Mouse (Mus musculus) midbrain, embryonic 10.5 days (tissue): ENCODE data around the gene Spred1. TPM values are rescaled to one million over a fixed set of nuclear protein-coding genes. Genes with fewer than 3 reads are reported as not detected.

Experiments
- DNase-seq: peaks from one replicate; pipeline ENCODE4 v3.0.0-alpha.2; 2017; ENCODE audit warnings: low spot score
- H3K27ac ChIP-seq: fragments of 300-500 bp; sonication (generic); replicated peaks from 2 replicates; pipeline ENCODE4 v1.5.1; 2016; ENCODE audit warnings: mild to moderate bottlenecking
- H3K27me3 ChIP-seq: fragments of 300-500 bp; sonication (generic); 2 replicates; pipeline ENCODE4 v1.6.1; 2016; ENCODE audit warnings: low read depth, mild to moderate bottlenecking; ENCODE audit not compliant: poor library complexity, severe bottlenecking
- H3K36me3 ChIP-seq: fragments of 300-500 bp; sonication (generic); 2 replicates; pipeline ENCODE4 v1.6.1; 2016; ENCODE audit warnings: mild to moderate bottlenecking, moderate library complexity
- H3K4me1 ChIP-seq: fragments of 300-500 bp; sonication (generic); 2 replicates; pipeline ENCODE4 v1.6.1; 2016
- H3K4me3 ChIP-seq: fragments of 300-500 bp; sonication (generic); 2 replicates; pipeline ENCODE4 v1.5.1; 2016; ENCODE audit warnings: mild to moderate bottlenecking, moderate library complexity
- H3K9me3 ChIP-seq: fragments of 300-500 bp; sonication (generic); replicated peaks from 2 replicates; pipeline ENCODE4 v1.6.1; 2016; ENCODE audit warnings: mild to moderate bottlenecking
- WGBS: fragments of 180-500 bp; shearing (Covaris S2); methylation state at CpG from one replicate; pipeline ENCODE4 v1.1.7; 2016; 5-methylcytosine and 5-hydroxymethylcytosine counted together
- polyA plus RNA-seq: library from polyadenylated mRNA; unstranded; fragments of >200 nt; fragmentation: Nextera tagmentation; extraction: Ambion mirVana; gene quantifications from 2 replicates; pipeline ENCODE4 v1.2.1, GENCODE M21; 2016

Gene Spred1
- polyA plus RNA-seq, 1 experiment from 2014 or later = 7.2 TPM

DNA sequence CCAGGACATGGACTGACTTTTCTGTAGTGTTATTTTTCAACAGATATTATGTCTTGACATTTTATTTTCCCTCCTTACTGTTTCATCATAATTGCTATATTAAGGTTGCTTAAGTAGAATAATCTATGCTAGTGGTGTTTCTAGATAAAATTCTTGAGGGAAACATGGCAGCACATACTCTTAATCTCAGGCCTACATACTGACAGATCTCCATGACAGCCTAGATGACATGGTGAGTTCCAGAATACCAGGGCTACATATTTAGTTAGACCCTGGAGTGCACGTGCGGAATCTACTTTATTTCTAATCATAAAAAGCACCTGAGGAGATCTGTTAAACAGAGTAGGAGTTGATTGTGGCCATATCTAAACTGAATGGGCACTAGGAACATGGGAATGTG is 47.2 kb downstream of the Spred1 start:
- no peaks in the 10 kb centered on the region for H3K4me1 ChIP-seq
- 90% methylated on average over 2 of the region's 2 CpGs for WGBS
- H3K27me3 ChIP-seq = no peaks in the 10 kb centered on the region
- H3K27ac ChIP-seq = no peak overlapping the region
- no peak overlapping the region for H3K4me3 ChIP-seq
- no peak for DNase-seq
- peaks cover 42% of the 10 kb centered on the region for H3K36me3 ChIP-seq
- H3K9me3 ChIP-seq = no peaks in the 10 kb centered on the region

GRCm38 (mm10) chr2:117169037-117169436 is 47.9 kb downstream of the Spred1 start:
- peaks cover 41% of the 10 kb centered on the region for H3K36me3 ChIP-seq
- WGBS = 82% methylated on average over 3 of the region's 3 CpGs
- H3K4me1 ChIP-seq = no peaks in the 10 kb centered on the region

GRCm38 (mm10) chr2:117172981-117173380 is 51.8 kb downstream of the Spred1 start:
- peaks cover 54% of the 10 kb centered on the region for H3K36me3 ChIP-seq
- H3K27ac ChIP-seq = no peak overlapping the region
- H3K27me3 ChIP-seq = no peaks in the 10 kb centered on the region
- no peak overlapping the region for H3K4me3 ChIP-seq
- no peak for DNase-seq
- no peaks in the 10 kb centered on the region for H3K4me1 ChIP-seq
- WGBS = 91% methylated on average over 4 of the region's 4 CpGs
- no peaks in the 10 kb centered on the region for H3K9me3 ChIP-seq

More at GRCm38 (mm10) chr2:117169037-117169436, 47.9 kb downstream of the Spred1 start:
- H3K4me3 ChIP-seq = no peak overlapping the region
- H3K9me3 ChIP-seq = no peaks in the 10 kb centered on the region
- no peak for DNase-seq
- H3K27me3 ChIP-seq = no peaks in the 10 kb centered on the region
- no peak overlapping the region for H3K27ac ChIP-seq

GRCm38 (mm10) chr2:117176066-117176465 is 54.9 kb downstream of the Spred1 start:
- no peak overlapping the region for H3K27ac ChIP-seq
- no peaks in the 10 kb centered on the region for H3K9me3 ChIP-seq
- H3K4me3 ChIP-seq = no peak overlapping the region
- H3K36me3 ChIP-seq = peaks cover 56% of the 10 kb centered on the region
- no peaks in the 10 kb centered on the region for H3K27me3 ChIP-seq
- no peaks in the 10 kb centered on the region for H3K4me1 ChIP-seq
- 93% methylated on average over 4 of the region's 4 CpGs for whole genome bisulfite sequencing
- DNase-seq = no peak

DNA sequence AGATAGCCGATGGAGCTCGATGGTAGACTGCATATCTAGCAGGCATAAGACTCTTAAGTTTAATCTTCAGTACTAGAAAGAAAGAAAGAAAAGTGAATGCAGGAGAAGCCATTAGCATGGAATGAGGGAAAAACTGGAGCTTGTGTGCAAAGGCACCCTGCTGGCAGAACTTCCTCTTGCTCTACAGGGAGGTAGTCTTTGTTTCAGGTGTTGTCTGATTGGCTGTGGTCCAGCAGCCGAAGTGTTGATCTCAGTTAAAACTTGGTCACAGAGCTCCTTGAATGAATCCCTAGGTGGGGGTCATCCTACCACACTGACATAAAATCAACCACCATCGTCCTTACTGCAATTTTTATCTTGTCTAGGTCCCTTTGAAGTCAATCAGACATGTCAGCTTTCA is 55.8 kb downstream of the Spred1 start:
- no peaks in the 10 kb centered on the region for H3K27me3 ChIP-seq
- no peaks in the 10 kb centered on the region for H3K9me3 ChIP-seq
- no peak for DNase-seq
- no peak overlapping the region for H3K4me3 ChIP-seq
- H3K4me1 ChIP-seq = no peaks in the 10 kb centered on the region
- no peak overlapping the region for H3K27ac ChIP-seq
- peaks cover 52% of the 10 kb centered on the region for H3K36me3 ChIP-seq
- 80% methylated on average over 4 of the region's 4 CpGs for WGBS

- H3K4me1 ChIP-seq = no peaks in the 10 kb centered on the region
- no peak overlapping the region for H3K4me3 ChIP-seq
- H3K9me3 ChIP-seq = no peaks in the 10 kb centered on the region
- peak; percentile 72 for DNase-seq
- no peak overlapping the region for H3K27ac ChIP-seq
- H3K27me3 ChIP-seq = no peaks in the 10 kb centered on the region
- H3K36me3 ChIP-seq = peaks cover 61% of the 10 kb centered on the region
- WGBS = 46% methylated on average over 7 of the region's 7 CpGs
Observed at GRCm38 (mm10) chr2:117180250-117180885, 59.2 kb downstream of the Spred1 start.

GRCm38 (mm10) chr2:117185587-117185986 is 64.4 kb downstream of the Spred1 start:
- DNase-seq = no peak
- peaks cover 3% of the 10 kb centered on the region; the same call in 1 of the 2 replicates for H3K4me1 ChIP-seq
- no peaks in the 10 kb centered on the region for H3K27me3 ChIP-seq
- H3K36me3 ChIP-seq = peaks cover 66% of the 10 kb centered on the region
- 63% methylated on average over 4 of the region's 4 CpGs for WGBS
- H3K4me3 ChIP-seq = no peak overlapping the region
- no peak overlapping the region for H3K27ac ChIP-seq
- H3K9me3 ChIP-seq = no peaks in the 10 kb centered on the region

- H3K9me3 ChIP-seq = no peaks in the 10 kb centered on the region
- no peak for DNase-seq
Observed at GRCm38 (mm10) chr2:117190915-117191314, 69.7 kb downstream of the Spred1 start.

GRCm38 (mm10) chr2:117194309-117194708 is 73.1 kb downstream of the Spred1 start:
- peak overlapping the region; percentile 52; the same call in 1 of the 2 replicates for H3K27ac ChIP-seq
- no peaks in the 10 kb centered on the region for H3K36me3 ChIP-seq
- H3K4me3 ChIP-seq = no peak overlapping the region
- H3K4me1 ChIP-seq = peaks cover 30% of the 10 kb centered on the region
- H3K9me3 ChIP-seq = no peaks in the 10 kb centered on the region
- DNase-seq = no peak
- no peaks in the 10 kb centered on the region for H3K27me3 ChIP-seq

More at GRCm38 (mm10) chr2:117190915-117191314, 69.7 kb downstream of the Spred1 start:
- no peak overlapping the region for H3K4me3 ChIP-seq
- no peak overlapping the region for H3K27ac ChIP-seq
- H3K27me3 ChIP-seq = no peaks in the 10 kb centered on the region
- peaks cover 19% of the 10 kb centered on the region for H3K4me1 ChIP-seq
- H3K36me3 ChIP-seq = peaks cover 27% of the 10 kb centered on the region

GRCm38 (mm10) chr2:117195151-117195550 is 74.0 kb downstream of the Spred1 start:
- WGBS = 18% methylated on average over 2 of the region's 2 CpGs
- no peak for DNase-seq
- Histone ChIP-seq H3K9me3 (no peaks in the 10 kb centered on the region), H3K4me3 (no peak overlapping the region), H3K36me3 (no peaks in the 10 kb centered on the region), H3K4me1 (peaks cover 37% of the 10 kb centered on the region), H3K27ac (no peak overlapping the region), H3K27me3 (no peaks in the 10 kb centered on the region)

- no peak for DNase-seq
- H3K27me3 ChIP-seq = no peaks in the 10 kb centered on the region
- H3K9me3 ChIP-seq = no peaks in the 10 kb centered on the region
- H3K27ac ChIP-seq = peak overlapping the region; percentile 63; the same call in 1 of the 2 replicates
- WGBS = 48% methylated on average over 6 of the region's 7 CpGs
- H3K36me3 ChIP-seq = no peaks in the 10 kb centered on the region
- peaks cover 41% of the 10 kb centered on the region for H3K4me1 ChIP-seq
- no peak overlapping the region for H3K4me3 ChIP-seq
Observed at GRCm38 (mm10) chr2:117195578-117195977, 74.4 kb downstream of the Spred1 start.

- 52% methylated on average over 9 of the region's 9 CpGs for WGBS
- no peak for DNase-seq
- 0 out of 2 replicates have a peak overlapping the region, but pooled peaks have one; percentile 18 for H3K27ac ChIP-seq
- H3K4me1 ChIP-seq = peaks cover 40% of the 10 kb centered on the region
- no peaks in the 10 kb centered on the region for H3K9me3 ChIP-seq
- H3K36me3 ChIP-seq = no peaks in the 10 kb centered on the region
- H3K4me3 ChIP-seq = no peak overlapping the region
- H3K27me3 ChIP-seq = no peaks in the 10 kb centered on the region
Observed at GRCm38 (mm10) chr2:117200869-117201338, 79.7 kb downstream of the Spred1 start.

- WGBS = 78% methylated on average over 5 of the region's 5 CpGs
- DNase-seq = no peak
- peaks cover 29% of the 10 kb centered on the region for H3K4me1 ChIP-seq
- H3K9me3 ChIP-seq = 0 out of 2 replicates have a peak, but pooled peaks cover 5% of the 10 kb centered on the region
- no peak overlapping the region for H3K4me3 ChIP-seq
- no peaks in the 10 kb centered on the region for H3K36me3 ChIP-seq
- H3K27ac ChIP-seq = no peak overlapping the region
- H3K27me3 ChIP-seq = no peaks in the 10 kb centered on the region
Observed at GRCm38 (mm10) chr2:117203350-117203749, 82.2 kb downstream of the Spred1 start.
